Mouse (Mus musculus) E14TG2a.4 (cell line): ENCODE results near the gene Zbtb6.

Experiments used
- H3K27me3 ChIP-seq: 2 replicates; pipeline ENCODE4 v1.6.1; 2014; ENCODE audit warnings: low read length, control low read depth; ENCODE audit not compliant: insufficient read depth
- H3K36me3 ChIP-seq: 2 replicates; pipeline ENCODE4 v1.6.1; 2014; ENCODE audit warnings: low read length, control low read depth; ENCODE audit not compliant: insufficient read depth
- H3K4me1 ChIP-seq: replicated peaks from 2 replicates; pipeline ENCODE4 v1.6.1; 2014; ENCODE audit warnings: low read depth, low read length, control low read depth
- H3K4me3 ChIP-seq: replicated peaks from 2 replicates; pipeline ENCODE4 v1.5.1; 2014; ENCODE audit warnings: mild to moderate bottlenecking, low read length
- H3K9me3 ChIP-seq: 2 replicates; pipeline ENCODE4 v1.6.1; 2014; ENCODE audit warnings: low read length, control low read depth
- CTCF ChIP-seq: conservative IDR thresholded peaks from 2 replicates; pipeline ENCODE4 v1.5.1; 2014; ENCODE audit warnings: low read length
- NANOG ChIP-seq: IDR thresholded peaks from 2 replicates; pipeline ENCODE4 v1.6.1; 2014; ENCODE audit warnings: borderline replicate concordance, low read length, mixed read lengths
- POU5F1 ChIP-seq: IDR thresholded peaks from 2 replicates; pipeline ENCODE4 v1.6.1; 2014; ENCODE audit warnings: low read length, borderline replicate concordance

The Zbtb6 gene

DNA sequence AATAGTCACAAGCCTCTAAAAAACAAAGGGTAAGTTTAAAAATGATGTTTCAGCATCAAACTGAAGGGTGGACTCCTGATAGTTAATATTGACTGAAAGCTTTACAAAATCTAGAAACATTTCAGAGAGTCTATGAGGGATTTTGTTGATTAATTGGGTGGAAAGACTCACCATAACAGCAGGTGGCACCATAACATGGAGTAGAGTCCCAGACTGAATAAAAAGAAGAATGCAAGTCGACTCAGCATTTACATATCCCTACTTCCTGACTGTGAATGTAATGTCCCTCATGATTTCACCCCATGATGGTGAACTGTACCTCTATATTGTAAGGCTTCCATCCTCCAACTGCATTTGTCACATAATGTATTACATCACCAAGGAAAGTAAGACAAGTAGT, 47.4 kb downstream of the Zbtb6 start:
- no peaks in the 10 kb centered on the region for H3K27me3 ChIP-seq
- no peaks in the 10 kb centered on the region for H3K9me3 ChIP-seq
- H3K4me3 ChIP-seq, result no peak overlapping the region
- TF ChIP-seq POU5F1 (no peak), NANOG (no peak), CTCF (no peak)
- peaks cover 57% of the 10 kb centered on the region for H3K36me3 ChIP-seq
- H3K4me1 ChIP-seq, result peaks cover 4% of the 10 kb centered on the region; the same call in 1 of the 2 replicates

DNA sequence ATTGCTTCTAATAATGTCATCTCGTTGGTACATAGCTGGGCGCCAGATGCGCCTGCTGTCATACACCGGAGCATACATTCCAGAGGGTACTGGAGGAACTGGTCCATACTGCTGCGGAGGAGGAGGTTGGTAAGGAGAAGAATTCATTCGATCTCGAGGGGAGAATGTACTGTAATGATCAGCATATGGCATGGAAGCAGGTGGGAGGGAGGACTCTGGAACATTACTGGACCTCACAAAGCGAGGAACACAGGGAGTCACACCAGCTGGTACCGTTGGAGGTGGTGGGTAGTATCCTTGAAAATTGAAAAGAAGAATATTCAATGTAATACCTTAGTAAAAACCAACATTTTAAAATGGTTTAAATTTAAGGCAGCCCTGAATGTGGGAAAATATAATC, 60.0 kb downstream of the Zbtb6 start:
- no peak for TF ChIP-seq POU5F1
- TF ChIP-seq NANOG, result no peak
- no peak for TF ChIP-seq CTCF
- H3K36me3 ChIP-seq, result peaks cover 63% of the 10 kb centered on the region

DNA sequence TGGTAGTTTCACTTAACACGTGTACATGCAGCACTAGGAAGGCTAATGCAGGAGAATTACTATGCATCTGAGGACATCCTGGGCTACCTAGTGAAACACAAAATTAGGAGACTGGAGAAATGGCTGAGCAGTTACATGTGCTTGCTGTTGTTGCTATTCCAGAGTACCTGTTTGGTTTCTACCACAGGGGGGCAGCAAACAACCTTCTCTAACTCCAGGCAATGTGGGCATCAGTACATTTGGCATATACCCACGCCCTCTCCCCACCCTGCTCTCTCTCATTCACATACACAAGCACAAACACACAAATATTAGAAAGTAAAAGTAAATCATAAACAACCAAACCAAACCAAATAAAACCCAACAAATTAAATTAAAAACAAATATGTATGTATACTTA, 62.8 kb downstream of the Zbtb6 start:
- Histone ChIP-seq H3K36me3 (peaks cover 78% of the 10 kb centered on the region), H3K4me1 (no peaks in the 10 kb centered on the region), H3K4me3 (no peak overlapping the region), H3K9me3 (no peaks in the 10 kb centered on the region), H3K27me3 (no peaks in the 10 kb centered on the region)
- peak; percentile 47 for TF ChIP-seq CTCF
- TF ChIP-seq POU5F1, result no peak
- no peak for TF ChIP-seq NANOG

More for the DNA sequence above, 60.0 kb downstream of the Zbtb6 start:
- no peaks in the 10 kb centered on the region for H3K9me3 ChIP-seq
- H3K4me1 ChIP-seq, result no peaks in the 10 kb centered on the region
- H3K27me3 ChIP-seq, result no peaks in the 10 kb centered on the region
- H3K4me3 ChIP-seq, result no peak overlapping the region

DNA sequence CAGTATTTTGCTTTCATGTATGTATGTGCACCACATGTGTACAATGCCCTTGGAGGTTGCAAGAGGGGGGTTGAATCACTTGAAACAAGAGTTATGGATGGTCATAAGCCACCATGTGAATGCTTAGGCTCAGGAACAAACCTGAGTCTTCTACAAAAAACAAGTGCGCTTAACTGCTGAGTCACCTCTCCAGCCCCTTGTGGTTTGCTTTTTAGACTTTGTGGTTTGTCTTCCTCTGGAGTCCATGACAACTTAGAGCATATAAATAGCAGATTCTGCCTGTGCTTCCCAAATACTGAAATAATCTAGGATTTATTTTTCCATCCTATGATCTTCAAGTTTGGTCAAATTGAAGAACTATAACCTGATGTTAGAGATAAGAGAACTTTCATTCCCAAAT, 67.0 kb downstream of the Zbtb6 start:
- H3K4me1 ChIP-seq, result no peaks in the 10 kb centered on the region
- no peak overlapping the region for H3K4me3 ChIP-seq
- H3K9me3 ChIP-seq, result no peaks in the 10 kb centered on the region
- TF ChIP-seq POU5F1 (no peak), CTCF (no peak), NANOG (no peak)
- peaks cover 62% of the 10 kb centered on the region for H3K36me3 ChIP-seq
- no peaks in the 10 kb centered on the region for H3K27me3 ChIP-seq
